Comparison of ENCODE assay signal across 8 mouse cellular contexts in genomic region chr9:86570946-86571345, GRCm38 (mm10). TPM values are rescaled to one million over a fixed set of nuclear protein-coding genes. Genes with fewer than 3 reads are reported as not detected.
DNase-seq lines count a peak whose midpoint lies in the region; ATAC-seq and TF ChIP-seq lines count a peak whose summit lies in the region.

No protein-coding gene starts in this region.

- no peak for ATAC-seq in heart, embryonic 15.5 days (replicated peaks; ENCODE audit: insufficient number of reproducible peaks, insufficient read depth, low FRiP score, low read depth)
- ATAC-seq in lung, embryonic 16.5 days (ENCODE audit: low read depth): no peak
- no peak for ATAC-seq in monocyte, adult 5-6 weeks (replicated peaks; ENCODE audit: insufficient number of reproducible peaks, low FRiP score, low TSS enrichment, poor library complexity, severe bottlenecking)

- no peak overlapping the region for H3K27ac ChIP-seq in cerebellum, adult 2 months (ENCODE audit: insufficient read depth, low read length)
- H3K27ac ChIP-seq in heart, embryonic 15.5 days: 0 out of 2 replicates have a peak overlapping the region, but pooled peaks have one; percentile 2
- no peak overlapping the region for H3K27ac ChIP-seq in lung, embryonic 16.5 days (ENCODE audit: low read length)

- WGBS in cerebellum, adult 2 months: 18% methylated on average over 8 of the region's 8 CpGs
- 11% methylated on average over 8 of the region's 8 CpGs for WGBS in heart, embryonic 15.5 days
- WGBS in lung, embryonic 16.5 days: 3% methylated on average over 8 of the region's 8 CpGs

- peak overlapping the region; percentile 84 for H3K9ac ChIP-seq in heart, embryonic 15.5 days
- peak overlapping the region; percentile 74 for H3K9ac ChIP-seq in lung, embryonic 16.5 days (ENCODE audit: low read length)

- H3K9me3 ChIP-seq in heart, embryonic 15.5 days (replicated peaks): no peaks in the 10 kb centered on the region
- H3K9me3 ChIP-seq in lung, embryonic 16.5 days (ENCODE audit: control insufficient read depth, low read length): no peaks in the 10 kb centered on the region

- no peaks in the 10 kb centered on the region for H3K27me3 ChIP-seq in cerebellum, adult 2 months (ENCODE audit: control insufficient read depth, insufficient read depth, low read length)
- H3K27me3 ChIP-seq in heart, embryonic 15.5 days: no peaks in the 10 kb centered on the region
- H3K27me3 ChIP-seq in lung, embryonic 16.5 days (ENCODE audit: control insufficient read depth, insufficient read depth, low read depth, low read length): no peaks in the 10 kb centered on the region

- TF ChIP-seq CTCF in cerebellum, adult 2 months (IDR thresholded peaks at IDR 0.05; ENCODE audit: borderline replicate concordance, insufficient read depth, low read depth, low read length): no peak

- DNase-seq in cerebellum, adult 2 months: no peak
- DNase-seq in cerebellum, postnatal 4 days (ENCODE audit: low spot score in 2 of 2): no peak
- peak; percentile 9 for DNase-seq in CD4-positive helper T cell, adult 2 months (ENCODE audit: low read depth, low spot score)
- DNase-seq in frontal cortex, postnatal 14 days (ENCODE audit: low spot score in 2 of 2): no peak
- no peak for DNase-seq in spleen, adult 18-20 months

- TF ChIP-seq POLR2A in cerebellum, adult 2 months (IDR thresholded peaks at IDR 0.05; ENCODE audit: borderline replicate concordance, insufficient read depth, low read length): no peak

- no peaks in the 10 kb centered on the region for H3K4me1 ChIP-seq in cerebellum, adult 2 months (ENCODE audit: control insufficient read depth, insufficient read depth, low read length)
- peaks cover 21% of the 10 kb centered on the region for H3K4me1 ChIP-seq in heart, embryonic 15.5 days (replicated peaks)
- peaks cover 20% of the 10 kb centered on the region for H3K4me1 ChIP-seq in lung, embryonic 16.5 days (replicated peaks; ENCODE audit: control insufficient read depth, insufficient read depth, low read length)

- H3K4me2 ChIP-seq in heart, embryonic 15.5 days: peak overlapping the region; percentile 100
- peak overlapping the region; percentile 83 for H3K4me2 ChIP-seq in lung, embryonic 16.5 days (ENCODE audit: low read depth, low read length)

- H3K36me3 ChIP-seq in heart, embryonic 15.5 days: peaks cover 9% of the 10 kb centered on the region; the same call in 1 of the 2 replicates
- peaks cover 12% of the 10 kb centered on the region for H3K36me3 ChIP-seq in lung, embryonic 16.5 days (ENCODE audit: control insufficient read depth, insufficient read depth, low read length)

- H3K4me3 ChIP-seq in cerebellum, adult 2 months (replicated peaks; ENCODE audit: insufficient read depth, low read depth, low read length): peak overlapping the region; percentile 17
- peak overlapping the region; percentile 89 for H3K4me3 ChIP-seq in heart, embryonic 15.5 days
- H3K4me3 ChIP-seq in lung, embryonic 16.5 days (ENCODE audit: low read length): peak overlapping the region; percentile 65

RNA-seq across cellular contexts. Expression of gene Pgm3, which starts 0.7 kb away (rescaled TPM):
- 12.2 and 12.9 TPM in 2 replicates for polyA plus RNA-seq in cerebellum, adult 2 months (2012; rRNA removed)
- polyA plus RNA-seq in heart, embryonic 15.5 days (2015; fragmentation: Nextera tagmentation; extraction: Ambion mirVana): 17.5 and 22.0 TPM in 2 replicates
- polyA plus RNA-seq in lung, embryonic 16.5 days (2015; fragmentation: Nextera tagmentation; extraction: Ambion mirVana): 39.6 and 41.1 TPM in 2 replicates
- total RNA-seq in monocyte, adult 5-6 weeks (2017): 12.2 to 14.3 TPM (median 13.7 TPM) in 3 replicates

RNA-seq across cellular contexts. Expression of gene Rwdd2a, which starts 0.8 kb away (rescaled TPM):
- polyA plus RNA-seq in cerebellum, adult 2 months (2012; rRNA removed): 31.6 and 33.2 TPM in 2 replicates
- polyA plus RNA-seq in heart, embryonic 15.5 days (2015; fragmentation: Nextera tagmentation; extraction: Ambion mirVana): 3.6 and 3.7 TPM in 2 replicates
- polyA plus RNA-seq in lung, embryonic 16.5 days (2015; fragmentation: Nextera tagmentation; extraction: Ambion mirVana): 5.3 and 5.9 TPM in 2 replicates
- total RNA-seq in monocyte, adult 5-6 weeks (2017): 3.9 to 5.5 TPM (median 4.3 TPM) in 3 replicates

Comparison
In these comparisons a context has a peak if more than half of its experiments do, and no peak if none do; other contexts are left out.
1. H3K4me3 ChIP-seq: peak in every context shown above with its lines; median percentile 89 in heart, embryonic 15.5 days; 65 in lung, embryonic 16.5 days; 17 in cerebellum, adult 2 months.